In the genomic region with DNA sequence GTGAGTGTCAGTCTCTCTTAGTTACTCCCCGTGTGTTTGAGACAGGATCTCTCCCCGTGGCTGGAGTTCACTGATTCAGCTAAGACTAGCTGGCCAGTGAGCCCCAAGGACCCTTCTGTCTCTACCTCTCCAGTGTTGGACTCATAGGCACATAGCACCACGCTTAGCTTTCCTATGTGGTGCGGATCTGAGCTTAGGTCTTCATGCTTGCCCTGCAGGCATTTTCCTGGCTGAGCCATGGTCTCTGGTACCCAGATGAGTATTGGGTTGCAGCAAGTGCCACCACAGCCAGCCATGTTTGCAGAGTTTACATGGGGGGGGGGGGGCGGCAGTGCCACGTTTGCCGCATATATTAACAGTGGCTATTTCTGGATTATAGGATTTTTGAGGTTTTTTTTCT, we compare ENCODE assay signal across 17 mouse cellular contexts.
"Had no signal": no experiment of that assay in that cellular context is flagged by ENCODE, and none has a peak within 500 bp of the region (broad histone marks: within the 10 kb centered on the region; RNA-seq: fewer than 3 reads in every experiment).

No protein-coding gene starts in this region.

- H3K27ac ChIP-seq: liver, embryonic 13.5 days; midbrain, embryonic 12.5 days; midbrain, embryonic 15.5 days; neural tube, embryonic 12.5 days; neural tube, embryonic 15.5 days; stomach, embryonic 15.5 days had no signal

- H3K36me3 ChIP-seq: midbrain, embryonic 12.5 days; midbrain, embryonic 15.5 days; neural tube, embryonic 15.5 days; stomach, embryonic 15.5 days had no signal

- DNase-seq: kidney, adult 18-20 months; kidney, adult 9 months; kidney, postnatal 14 days; kidney, postnatal 4 days; liver, embryonic 13.5 days; lung, adult 2 months; lung, postnatal 14 days; lung, postnatal 4 days; right cerebral cortex, adult 18-20 months; right cerebral cortex, postnatal 25 days; spleen, adult 18-20 months; thymus, postnatal 25 days had no signal

- ATAC-seq: midbrain, embryonic 15.5 days had no signal

- H3K9ac ChIP-seq: liver, embryonic 13.5 days; midbrain, embryonic 12.5 days; midbrain, embryonic 15.5 days; neural tube, embryonic 12.5 days; neural tube, embryonic 15.5 days; stomach, embryonic 15.5 days had no signal

- H3K4me3 ChIP-seq: liver, embryonic 13.5 days; midbrain, embryonic 12.5 days; midbrain, embryonic 15.5 days; neural tube, embryonic 12.5 days; neural tube, embryonic 15.5 days; stomach, embryonic 15.5 days had no signal

- H3K4me2 ChIP-seq: liver, embryonic 13.5 days; midbrain, embryonic 12.5 days; midbrain, embryonic 15.5 days; neural tube, embryonic 12.5 days; neural tube, embryonic 15.5 days; stomach, embryonic 15.5 days had no signal

- H3K9me3 ChIP-seq: liver, embryonic 13.5 days; midbrain, embryonic 12.5 days; midbrain, embryonic 15.5 days; neural tube, embryonic 12.5 days; neural tube, embryonic 15.5 days; stomach, embryonic 15.5 days had no signal

- H3K27me3 ChIP-seq: liver, embryonic 13.5 days; midbrain, embryonic 12.5 days; midbrain, embryonic 15.5 days; neural tube, embryonic 12.5 days; neural tube, embryonic 15.5 days; stomach, embryonic 15.5 days had no signal
